Mouse (Mus musculus) right cerebral cortex, adult 18-20 months (tissue): ENCODE results near the gene Krt31.

Experiments used
- DNase-seq: peaks from one replicate; pipeline ENCODE4 v3.0.0; 2022; ENCODE audit warnings: mixed read lengths

Krt31 gene

GRCm38 (mm10) chr11:100005905-100006304 lies 44.4 kb downstream of the Krt31 start:
- DNase-seq: no peak

- peak; percentile 66 for DNase-seq
These were observed 45.5 kb downstream of the Krt31 start for GRCm38 (mm10) chr11:100004846-100005245.

- no peak for DNase-seq
These were observed 51.3 kb downstream of the Krt31 start for GRCm38 (mm10) chr11:99999091-99999490.
